Mouse (Mus musculus) stomach, postnatal 0 days (tissue): ENCODE measurements around the gene Zfp740.

Source experiments
- CTCF ChIP-seq: IDR thresholded peaks from 2 replicates; pipeline ENCODE4 v1.5.1; 2016; ENCODE audit warnings: antibody characterized with exemption, low read depth, mild to moderate bottlenecking, moderate library complexity
- EP300 ChIP-seq: optimal IDR thresholded peaks from 2 replicates; pipeline ENCODE3; 2016; ENCODE audit warnings: antibody characterized with exemption

GRCm38 (mm10) chr15:102249967-102250366 is 46.9 kb downstream of the Zfp740 start:
- no peak for TF ChIP-seq EP300
- no peak for TF ChIP-seq CTCF
